ENCODE assay signal across 11 mouse cellular contexts in genomic region chr4:134725735-134726345, GRCm38 (mm10). TPM values are rescaled to one million over a fixed set of nuclear protein-coding genes. Genes with fewer than 3 reads are reported as not detected.
A peak's percentile ranks its signal among the peaks of the same experiment; 100 is the strongest.
DNase-seq lines count a peak whose midpoint lies in the region; ATAC-seq and TF ChIP-seq lines count a peak whose summit lies in the region.
"Had no signal": no experiment of that assay in that cellular context is flagged by ENCODE, and none has a peak within 500 bp of the region (broad histone marks: within the 10 kb centered on the region; RNA-seq: fewer than 3 reads in every experiment).

No protein-coding gene starts in this region.

- no peak for TF ChIP-seq EP300 in liver, postnatal 0 days (IDR thresholded peaks at IDR 0.05; ENCODE audit: low read depth)

- no peak overlapping the region for H3K4me2 ChIP-seq in hindbrain, postnatal 0 days (ENCODE audit: low read depth, low read length)
- no peak overlapping the region for H3K4me2 ChIP-seq in hindbrain, embryonic 11.5 days (replicated peaks; ENCODE audit: low read depth, low read length)
- H3K4me2 ChIP-seq in liver, postnatal 0 days (ENCODE audit: low read depth, low read length) = no peak overlapping the region
- no peak overlapping the region for H3K4me2 ChIP-seq in liver, embryonic 12.5 days
- H3K4me2 ChIP-seq in stomach, embryonic 16.5 days (ENCODE audit: low read depth, low read length) = no peak overlapping the region
- H3K4me2 ChIP-seq: embryonic facial prominence, embryonic 13.5 days had no signal

- no peak overlapping the region for H3K27ac ChIP-seq in hindbrain, postnatal 0 days
- H3K27ac ChIP-seq in hindbrain, embryonic 11.5 days (ENCODE audit: low read depth, low read length) = no peak overlapping the region
- H3K27ac ChIP-seq in liver, postnatal 0 days (ENCODE audit: low read depth) = no peak overlapping the region
- H3K27ac ChIP-seq in liver, embryonic 12.5 days = no peak overlapping the region
- no peak overlapping the region; the same call in 1 of the 2 replicates for H3K27ac ChIP-seq in stomach, embryonic 16.5 days (ENCODE audit: low read length)
- H3K27ac ChIP-seq: embryonic facial prominence, embryonic 13.5 days; midbrain, embryonic 10.5 days had no signal

- 68% methylated on average over 13 of the region's 13 CpGs for WGBS in hindbrain, postnatal 0 days
- WGBS in hindbrain, embryonic 11.5 days = 67% methylated on average over 13 of the region's 13 CpGs
- 75% methylated on average over 13 of the region's 13 CpGs for WGBS in liver, postnatal 0 days (ENCODE audit: insufficient replicate concordance)
- 68% methylated on average over 13 of the region's 13 CpGs for WGBS in liver, embryonic 12.5 days (ENCODE audit: insufficient replicate concordance)
- WGBS in stomach, embryonic 16.5 days = 70% methylated on average over 13 of the region's 13 CpGs

- no peak overlapping the region for H3K9ac ChIP-seq in hindbrain, postnatal 0 days (replicated peaks; ENCODE audit: low read length)
- no peak overlapping the region for H3K9ac ChIP-seq in hindbrain, embryonic 11.5 days (ENCODE audit: low read depth, low read length)
- no peak overlapping the region for H3K9ac ChIP-seq in liver, postnatal 0 days (replicated peaks)
- H3K9ac ChIP-seq in liver, embryonic 12.5 days = no peak overlapping the region
- 0 out of 2 replicates have a peak overlapping the region, but pooled peaks have one; percentile 15 for H3K9ac ChIP-seq in stomach, embryonic 16.5 days (ENCODE audit: low read length)
- H3K9ac ChIP-seq: embryonic facial prominence, embryonic 13.5 days had no signal

- no peaks in the 10 kb centered on the region for H3K36me3 ChIP-seq in hindbrain, postnatal 0 days (ENCODE audit: insufficient read depth, low read length)
- no peaks in the 10 kb centered on the region for H3K36me3 ChIP-seq in hindbrain, embryonic 11.5 days (ENCODE audit: control insufficient read depth, insufficient read depth, low read length)
- no peaks in the 10 kb centered on the region for H3K36me3 ChIP-seq in liver, postnatal 0 days (replicated peaks; ENCODE audit: insufficient read depth, low read length)
- H3K36me3 ChIP-seq in liver, embryonic 12.5 days = no peaks in the 10 kb centered on the region
- H3K36me3 ChIP-seq in stomach, embryonic 16.5 days (ENCODE audit: control insufficient read depth, insufficient read depth, low read length) = no peaks in the 10 kb centered on the region
- H3K36me3 ChIP-seq: embryonic facial prominence, embryonic 13.5 days; midbrain, embryonic 10.5 days had no signal

- DNase-seq in hindbrain, postnatal 0 days (ENCODE audit: low spot score) = no peak
- DNase-seq in hindbrain, embryonic 11.5 days (ENCODE audit: low spot score) = no peak
- no peak for DNase-seq in liver, postnatal 0 days
- peak; percentile 57 for DNase-seq in ES-CJ7 (ENCODE audit: low read depth, low spot score)
- no peak for DNase-seq in left cerebral cortex, adult 11 months (ENCODE audit: low spot score)
- no peak for DNase-seq in cerebellum, adult 11-12 months
- DNase-seq: thymus, adult 18-20 months had no signal

- H3K4me3 ChIP-seq in hindbrain, postnatal 0 days (ENCODE audit: low read length) = no peak overlapping the region
- H3K4me3 ChIP-seq in hindbrain, embryonic 11.5 days (ENCODE audit: low read depth, low read length) = no peak overlapping the region
- H3K4me3 ChIP-seq in liver, postnatal 0 days (ENCODE audit: low read depth, low read length) = no peak overlapping the region
- H3K4me3 ChIP-seq in liver, embryonic 12.5 days = no peak overlapping the region
- no peak overlapping the region for H3K4me3 ChIP-seq in stomach, embryonic 16.5 days (replicated peaks; ENCODE audit: low read length)
- H3K4me3 ChIP-seq: embryonic facial prominence, embryonic 13.5 days; midbrain, embryonic 10.5 days had no signal

- H3K4me1 ChIP-seq in hindbrain, postnatal 0 days (ENCODE audit: insufficient read depth, low read length) = peaks cover 5% of the 10 kb centered on the region; the same call in 1 of the 2 replicates
- peaks cover 7% of the 10 kb centered on the region for H3K4me1 ChIP-seq in hindbrain, embryonic 11.5 days (replicated peaks; ENCODE audit: control insufficient read depth, insufficient read depth, low read length)
- H3K4me1 ChIP-seq in liver, postnatal 0 days (ENCODE audit: insufficient read depth) = peaks cover 5% of the 10 kb centered on the region
- H3K4me1 ChIP-seq in liver, embryonic 12.5 days = peaks cover 44% of the 10 kb centered on the region
- peaks cover 15% of the 10 kb centered on the region for H3K4me1 ChIP-seq in stomach, embryonic 16.5 days (ENCODE audit: control insufficient read depth, insufficient read depth, low read length)

- ATAC-seq in hindbrain, postnatal 0 days = no peak
- ATAC-seq in hindbrain, embryonic 11.5 days (ENCODE audit: low FRiP score) = no peak
- ATAC-seq in liver, postnatal 0 days = no peak
- no peak for ATAC-seq in liver, embryonic 12.5 days
- ATAC-seq in stomach, embryonic 16.5 days (ENCODE audit: insufficient read depth, low FRiP score) = peak; percentile 23; the same call in 1 of the 2 replicates

- H3K9me3 ChIP-seq in hindbrain, postnatal 0 days (ENCODE audit: low read length) = no peaks in the 10 kb centered on the region
- H3K9me3 ChIP-seq in hindbrain, embryonic 11.5 days (ENCODE audit: control insufficient read depth, low read length) = no peaks in the 10 kb centered on the region
- no peaks in the 10 kb centered on the region for H3K9me3 ChIP-seq in liver, postnatal 0 days (ENCODE audit: low read length)
- no peaks in the 10 kb centered on the region for H3K9me3 ChIP-seq in liver, embryonic 12.5 days (replicated peaks)
- H3K9me3 ChIP-seq in stomach, embryonic 16.5 days (replicated peaks; ENCODE audit: control insufficient read depth, low read length) = no peaks in the 10 kb centered on the region
- H3K9me3 ChIP-seq: embryonic facial prominence, embryonic 13.5 days; midbrain, embryonic 10.5 days had no signal

- no peaks in the 10 kb centered on the region for H3K27me3 ChIP-seq in hindbrain, postnatal 0 days (ENCODE audit: insufficient read depth, low read length)
- H3K27me3 ChIP-seq in hindbrain, embryonic 11.5 days (ENCODE audit: control insufficient read depth, insufficient read depth, low read length) = no peaks in the 10 kb centered on the region
- no peaks in the 10 kb centered on the region for H3K27me3 ChIP-seq in liver, postnatal 0 days (ENCODE audit: insufficient read depth, low read length)
- no peaks in the 10 kb centered on the region; the same call in 1 of the 2 replicates for H3K27me3 ChIP-seq in liver, embryonic 12.5 days (replicated peaks)
- no peaks in the 10 kb centered on the region for H3K27me3 ChIP-seq in stomach, embryonic 16.5 days (ENCODE audit: control insufficient read depth, insufficient read depth, low read length)
- H3K27me3 ChIP-seq: embryonic facial prominence, embryonic 13.5 days had no signal

- TF ChIP-seq CTCF in hindbrain, postnatal 0 days (IDR thresholded peaks at IDR 0.05; ENCODE audit: low read depth) = peak; percentile 63
- peak; percentile 60 for TF ChIP-seq CTCF in liver, postnatal 0 days (IDR thresholded peaks at IDR 0.05; ENCODE audit: low read depth)

RNA-seq across cellular contexts. Expression of gene Man1c1, which starts 21.8 kb away (rescaled TPM):
- 36.1 and 40.5 TPM in 2 replicates for total RNA-seq in hindbrain, postnatal 0 days (2014; rRNA removed)
- polyA plus RNA-seq in hindbrain, postnatal 0 days (2015; fragmentation: Nextera tagmentation; extraction: Ambion mirVana) = 5.8 and 7.1 TPM in 2 replicates
- polyA plus RNA-seq in hindbrain, embryonic 11.5 days (2014; fragmentation: Nextera tagmentation; extraction: Ambion mirVana) = 3.8 and 5.3 TPM in 2 replicates
- polyA plus RNA-seq in liver, postnatal 0 days (2015; fragmentation: Nextera tagmentation; extraction: Ambion mirVana) = 1.5 and 1.7 TPM in 2 replicates
- polyA plus RNA-seq in liver, embryonic 12.5 days (2016; fragmentation: Nextera tagmentation; extraction: Ambion mirVana) = 3.2 and 3.5 TPM in 2 replicates
- 1.3 and 1.6 TPM in 2 replicates for polyA plus RNA-seq in stomach, embryonic 16.5 days (2015; fragmentation: Nextera tagmentation; extraction: Ambion mirVana)

RNA-seq across cellular contexts. Expression of gene Ldlrap1, which starts 42.0 kb away (rescaled TPM):
- 2.6 and 3.1 TPM in 2 replicates for total RNA-seq in hindbrain, postnatal 0 days (2014; rRNA removed)
- polyA plus RNA-seq in hindbrain, postnatal 0 days (2015; fragmentation: Nextera tagmentation; extraction: Ambion mirVana) = 2.7 and 2.9 TPM in 2 replicates
- 4.3 and 5.6 TPM in 2 replicates for polyA plus RNA-seq in hindbrain, embryonic 11.5 days (2014; fragmentation: Nextera tagmentation; extraction: Ambion mirVana)
- 14.8 and 15.4 TPM in 2 replicates for polyA plus RNA-seq in liver, postnatal 0 days (2015; fragmentation: Nextera tagmentation; extraction: Ambion mirVana)
- polyA plus RNA-seq in liver, embryonic 12.5 days (2016; fragmentation: Nextera tagmentation; extraction: Ambion mirVana) = 26.4 and 28.2 TPM in 2 replicates
- 25.6 and 26.7 TPM in 2 replicates for polyA plus RNA-seq in stomach, embryonic 16.5 days (2015; fragmentation: Nextera tagmentation; extraction: Ambion mirVana)
